Mouse (Mus musculus): ENCODE measurements around the gene Cox14.

- TF ChIP-seq CTCF (IDR thresholded peaks at IDR 0.05; ENCODE audit: low read depth) (no peak), EP300 (optimal IDR thresholded peaks at IDR 0.05) (no peak)
Measured at GRCm38 (mm10) chr15:99740229-99740628, 14.8 kb downstream of the Cox14 start.

Measured in stomach, postnatal 0 days (tissue).